Mouse (Mus musculus) heart, embryonic 15.5 days (tissue): Measurements from ENCODE around the gene Tfeb. TPM values are rescaled to one million over a fixed set of nuclear protein-coding genes. Genes with fewer than 3 reads are reported as not detected.

Experiments used
- ATAC-seq: fragments of 200-750 bp; cut with Nextera tagmentation; replicated peaks from 2 replicates; pipeline ENCODE4 v1.8.0; 2017; ENCODE audit warnings: low read depth, moderate TSS enrichment; ENCODE audit not compliant: insufficient number of reproducible peaks, insufficient read depth, low FRiP score
- H3K27ac ChIP-seq: fragments of 300-500 bp; sonication (generic); 2 replicates; pipeline ENCODE4 v1.5.1; 2015; ENCODE audit warnings: mild to moderate bottlenecking, inconsistent platforms
- H3K27me3 ChIP-seq: fragments of 300-500 bp; sonication (generic); 2 replicates; pipeline ENCODE4 v1.6.1; 2015; ENCODE audit warnings: inconsistent platforms
- H3K36me3 ChIP-seq: fragments of 300-500 bp; sonication (generic); 2 replicates; pipeline ENCODE4 v1.6.1; 2015; ENCODE audit warnings: mild to moderate bottlenecking, inconsistent platforms
- H3K4me1 ChIP-seq: fragments of 300-500 bp; sonication (generic); replicated peaks from 2 replicates; pipeline ENCODE4 v1.6.1; 2015; ENCODE audit warnings: inconsistent platforms
- H3K4me2 ChIP-seq: fragments of 300-500 bp; sonication (generic); 2 replicates; pipeline ENCODE4 v1.6.1; 2015; ENCODE audit warnings: inconsistent platforms, mild to moderate bottlenecking, moderate library complexity
- H3K4me3 ChIP-seq: fragments of 300-500 bp; sonication (generic); 2 replicates; pipeline ENCODE4 v1.5.1; 2015; ENCODE audit warnings: mild to moderate bottlenecking, inconsistent platforms
- H3K9ac ChIP-seq: fragments of 300-500 bp; sonication (generic); 2 replicates; pipeline ENCODE4 v1.6.1; 2015; ENCODE audit warnings: mild to moderate bottlenecking, inconsistent platforms
- H3K9me3 ChIP-seq: fragments of 300-500 bp; sonication (generic); replicated peaks from 2 replicates; pipeline ENCODE4 v1.6.1; 2016; ENCODE audit warnings: inconsistent platforms
- WGBS: fragments of 180-500 bp; shearing (Covaris S2); methylation state at CpG from one replicate; pipeline ENCODE4 v1.1.7; 2015; ENCODE audit warnings: mixed read lengths; 5-methylcytosine and 5-hydroxymethylcytosine counted together
- polyA plus RNA-seq: library from polyadenylated mRNA; unstranded; fragments of >200 nt; fragmentation: Nextera tagmentation; extraction: Ambion mirVana; gene quantifications from 2 replicates; pipeline ENCODE4 v1.2.1, GENCODE M21; 2015

The Tfeb gene
- polyA plus RNA-seq, 1 experiment from 2014 or later: 24.9 TPM

DNA sequence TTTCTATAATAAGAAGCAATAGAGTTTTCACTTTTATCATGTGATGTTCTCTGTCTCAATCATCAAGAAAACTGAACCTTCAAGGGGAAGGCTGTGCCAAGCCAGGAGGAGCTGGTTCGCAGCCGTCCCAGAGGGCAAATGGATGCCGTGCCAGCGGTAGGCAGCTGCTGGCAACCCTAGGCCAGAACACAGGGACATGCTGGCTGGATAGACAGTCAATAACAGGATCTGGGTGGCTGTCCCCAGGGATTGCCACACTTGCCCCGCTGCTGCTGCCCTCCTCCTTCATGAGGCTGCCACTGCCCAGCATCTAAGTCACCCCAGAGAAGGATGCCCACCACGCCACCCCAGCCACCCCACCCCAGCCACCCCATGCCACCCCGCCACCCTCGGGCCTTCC is 104.7 kb downstream of the Tfeb start:
- H3K36me3 ChIP-seq: no peaks in the 10 kb centered on the region
- no peaks in the 10 kb centered on the region for H3K27me3 ChIP-seq
- no peaks in the 10 kb centered on the region for H3K9me3 ChIP-seq
- peaks cover 30% of the 10 kb centered on the region for H3K4me1 ChIP-seq
- no peak overlapping the region for H3K4me3 ChIP-seq
- ATAC-seq: no peak
- no peak overlapping the region for H3K4me2 ChIP-seq
- no peak overlapping the region for H3K9ac ChIP-seq
- H3K27ac ChIP-seq: no peak overlapping the region
- WGBS: 89% methylated on average over 8 of the region's 8 CpGs

Other genes with a start within 250 kb of the Tfeb start
- gene Taf8, start 234.7 kb upstream of the Tfeb start, polyA plus RNA-seq: 17.0 and 20.5 TPM in 2 replicates
- gene Ccnd3, start 232.0 kb upstream of the Tfeb start, polyA plus RNA-seq: 369 and 456 TPM in 2 replicates
- gene Bysl, start 125.5 kb upstream of the Tfeb start, polyA plus RNA-seq: 18.2 and 22.6 TPM in 2 replicates
- gene Med20, start 125.4 kb upstream of the Tfeb start, polyA plus RNA-seq: 25.4 and 31.2 TPM in 2 replicates
- 0.60 and 1.6 TPM in 2 replicates for gene Gm20517, start 125.4 kb upstream of the Tfeb start, polyA plus RNA-seq
- gene Usp49, start 106.3 kb upstream of the Tfeb start, polyA plus RNA-seq: 2.5 and 3.2 TPM in 2 replicates
- 260 and 304 TPM in 2 replicates for gene Tomm6, start 48.6 kb upstream of the Tfeb start, polyA plus RNA-seq
- 3.8 and 4.1 TPM in 2 replicates for gene Frs3, start 48.0 kb upstream of the Tfeb start, polyA plus RNA-seq
- gene Gm21981, start 42.6 kb upstream of the Tfeb start, polyA plus RNA-seq: 0.19 and 0.49 TPM in 2 replicates
- 0.44 and 0.53 TPM in 2 replicates for gene Prickle4, start 42.3 kb upstream of the Tfeb start, polyA plus RNA-seq
- gene Pgc, start 10.2 kb upstream of the Tfeb start, polyA plus RNA-seq: 0.40 and 0.81 TPM in 2 replicates
- gene Mdfi, start 97.7 kb downstream of the Tfeb start, polyA plus RNA-seq: 7.9 and 12.1 TPM in 2 replicates
- gene Foxp4, start 187.6 kb downstream of the Tfeb start, polyA plus RNA-seq: 6.4 and 11.1 TPM in 2 replicates